Mouse (Mus musculus) erythroblast, embryonic 14.5 days (primary cell): ENCODE data around the gene Gmnn. TPM values are rescaled to one million over a fixed set of nuclear protein-coding genes. Genes with fewer than 3 reads are reported as not detected.

Experiments
- H3K27me3 ChIP-seq: 2 replicates; pipeline ENCODE4 v1.6.1; 2012; ENCODE audit warnings: inconsistent platforms; ENCODE audit not compliant: control insufficient read depth
- H3K36me3 ChIP-seq: 2 replicates; pipeline ENCODE4 v1.6.1; 2012; ENCODE audit warnings: mild to moderate bottlenecking, inconsistent platforms; ENCODE audit not compliant: control insufficient read depth
- H3K4me1 ChIP-seq: 2 replicates; pipeline ENCODE4 v1.6.1; 2012; ENCODE audit warnings: inconsistent platforms; ENCODE audit not compliant: control insufficient read depth
- H3K4me3 ChIP-seq: replicated peaks from 2 replicates; pipeline ENCODE3; 2012; ENCODE audit warnings: moderate library complexity, mild to moderate bottlenecking, inconsistent platforms
- H3K9me3 ChIP-seq: 2 replicates; pipeline ENCODE4 v1.6.1; 2012; ENCODE audit warnings: low read length, inconsistent platforms, mixed read lengths; ENCODE audit not compliant: control insufficient read depth
- GATA1 ChIP-seq: IDR thresholded peaks from 2 replicates; pipeline ENCODE4 v1.6.1; 2012; ENCODE audit warnings: low read length, inconsistent platforms, mixed read lengths
- TAL1 ChIP-seq: IDR thresholded peaks from 3 replicates; pipeline ENCODE4 v1.6.1; 2012; ENCODE audit warnings: low read length, inconsistent platforms, mixed read lengths
- polyA plus RNA-seq: library from polyadenylated mRNA; stranded (reverse); fragments of >175 nt; gene quantifications from 2 replicates; pipeline ENCODE4 v1.2.3, GENCODE M21; 2012

Gene Gmnn
- polyA plus RNA-seq, 1 experiment = 1.7 TPM

- Histone ChIP-seq H3K9me3 (no peaks in the 10 kb centered on the region), H3K4me1 (no peaks in the 10 kb centered on the region; the same call in 1 of the 2 replicates), H3K36me3 (no peaks in the 10 kb centered on the region), H3K4me3 (no peak overlapping the region), H3K27me3 (no peaks in the 10 kb centered on the region)
- TF ChIP-seq GATA1 (no peak), TAL1 (no peak)
These were observed 46.1 kb downstream of the Gmnn start for GRCm38 (mm10) chr13:24715601-24716000.

GRCm38 (mm10) chr13:24714360-24714885 lies 47.3 kb downstream of the Gmnn start:
- H3K27me3 ChIP-seq = no peaks in the 10 kb centered on the region
- no peak overlapping the region for H3K4me3 ChIP-seq
- no peaks in the 10 kb centered on the region; the same call in 1 of the 2 replicates for H3K4me1 ChIP-seq
- no peaks in the 10 kb centered on the region for H3K36me3 ChIP-seq
- H3K9me3 ChIP-seq = no peaks in the 10 kb centered on the region
- no peak for TF ChIP-seq TAL1
- no peak for TF ChIP-seq GATA1

- H3K36me3 ChIP-seq = no peaks in the 10 kb centered on the region
- H3K27me3 ChIP-seq = no peaks in the 10 kb centered on the region
- H3K4me1 ChIP-seq = no peaks in the 10 kb centered on the region; the same call in 1 of the 2 replicates
- TF ChIP-seq GATA1 (no peak), TAL1 (no peak)
- H3K9me3 ChIP-seq = no peaks in the 10 kb centered on the region
- no peak overlapping the region for H3K4me3 ChIP-seq
These were observed 48.2 kb downstream of the Gmnn start for GRCm38 (mm10) chr13:24713434-24714000.

- Histone ChIP-seq H3K9me3 (no peaks in the 10 kb centered on the region), H3K4me1 (no peaks in the 10 kb centered on the region; the same call in 1 of the 2 replicates), H3K4me3 (no peak overlapping the region), H3K36me3 (no peaks in the 10 kb centered on the region), H3K27me3 (no peaks in the 10 kb centered on the region)
- TF ChIP-seq TAL1 = no peak
- TF ChIP-seq GATA1 = no peak
These were observed 49.1 kb downstream of the Gmnn start for GRCm38 (mm10) chr13:24712581-24713130.

GRCm38 (mm10) chr13:24710968-24711367 lies 50.8 kb downstream of the Gmnn start:
- Histone ChIP-seq H3K27me3 (no peaks in the 10 kb centered on the region), H3K9me3 (no peaks in the 10 kb centered on the region), H3K4me1 (no peaks in the 10 kb centered on the region; the same call in 1 of the 2 replicates), H3K36me3 (no peaks in the 10 kb centered on the region), H3K4me3 (no peak overlapping the region)
- TF ChIP-seq GATA1 (no peak), TAL1 (no peak)

GRCm38 (mm10) chr13:24709656-24710396 lies 51.9 kb downstream of the Gmnn start:
- Histone ChIP-seq H3K36me3 (no peaks in the 10 kb centered on the region), H3K4me3 (no peak overlapping the region), H3K27me3 (no peaks in the 10 kb centered on the region), H3K4me1 (no peaks in the 10 kb centered on the region; the same call in 1 of the 2 replicates), H3K9me3 (no peaks in the 10 kb centered on the region)
- TF ChIP-seq TAL1 (no peak), GATA1 (no peak)

GRCm38 (mm10) chr13:24702128-24702527 lies 59.6 kb downstream of the Gmnn start:
- TF ChIP-seq GATA1 (no peak), TAL1 (no peak)
- H3K4me1 ChIP-seq = no peaks in the 10 kb centered on the region
- H3K27me3 ChIP-seq = no peaks in the 10 kb centered on the region
- H3K9me3 ChIP-seq = no peaks in the 10 kb centered on the region
- no peak overlapping the region for H3K4me3 ChIP-seq
- no peaks in the 10 kb centered on the region for H3K36me3 ChIP-seq

Other genes with a start within 250 kb of the Gmnn start
- 0.03 TPM in 2 replicates for gene Ripor2, start 179.7 kb downstream of the Gmnn start, polyA plus RNA-seq
- not detected in 2 replicates for gene Armh2, start 20.7 kb downstream of the Gmnn start, polyA plus RNA-seq
- 5.3 and 6.0 TPM in 2 replicates for gene BC005537, start 39.7 kb upstream of the Gmnn start, polyA plus RNA-seq
- 3.5 and 5.2 TPM in 2 replicates for gene Acot13, start 69.6 kb upstream of the Gmnn start, polyA plus RNA-seq
- 2.3 and 3.1 TPM in 2 replicates for gene Tdp2, start 69.8 kb upstream of the Gmnn start, polyA plus RNA-seq
- not detected in 2 replicates for gene D130043K22Rik, start 83.2 kb upstream of the Gmnn start, polyA plus RNA-seq
- 0.01 TPM in 1 of 2 replicates, not detected in the other for gene Aldh5a1, start 175.7 kb upstream of the Gmnn start, polyA plus RNA-seq
- not detected in 2 replicates for gene Gpld1, start 181.2 kb upstream of the Gmnn start, polyA plus RNA-seq